Mouse (Mus musculus): ENCODE results near the gene Galnt10.

Galnt10 gene

GRCm38 (mm10) chr11:57635148-57635547 lies 10.1 kb upstream of the Galnt10 start:
- no peak for DNase-seq (ENCODE audit: low read depth in 1 of 2, low spot score in 2 of 2)

DNA sequence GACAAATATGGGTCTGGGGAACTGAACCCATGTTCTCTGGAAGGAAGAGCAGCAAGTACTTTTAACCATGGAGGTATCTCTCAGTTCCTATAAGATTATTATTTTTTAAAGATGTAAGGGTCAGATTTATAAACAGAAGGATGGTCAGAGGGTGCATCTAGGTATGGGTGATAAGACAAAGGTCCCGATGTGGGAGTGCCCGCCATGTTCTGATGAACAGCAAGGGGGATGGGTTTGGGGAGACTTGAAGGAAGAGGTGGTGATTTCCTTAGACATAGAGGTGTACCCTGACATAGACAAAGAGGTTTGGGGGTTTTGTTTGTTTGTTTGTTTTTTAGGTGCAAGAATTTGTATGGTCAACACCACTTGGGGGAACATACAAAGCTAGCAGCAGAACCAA lies 1.6 kb upstream of the Galnt10 start:
- DNase-seq (ENCODE audit: low read depth in 1 of 2, low spot score in 2 of 2), result no peak

GRCm38 (mm10) chr11:57644245-57645017 lies 811 bp upstream of the Galnt10 start:
- DNase-seq (ENCODE audit: low read depth in 1 of 2, low spot score in 2 of 2), result peak; percentile 37 to 45

GRCm38 (mm10) chr11:57645847-57646246 lies 605 bp downstream of the Galnt10 start:
- DNase-seq (ENCODE audit: low read depth in 1 of 2, low spot score in 2 of 2), result no peak

DNA sequence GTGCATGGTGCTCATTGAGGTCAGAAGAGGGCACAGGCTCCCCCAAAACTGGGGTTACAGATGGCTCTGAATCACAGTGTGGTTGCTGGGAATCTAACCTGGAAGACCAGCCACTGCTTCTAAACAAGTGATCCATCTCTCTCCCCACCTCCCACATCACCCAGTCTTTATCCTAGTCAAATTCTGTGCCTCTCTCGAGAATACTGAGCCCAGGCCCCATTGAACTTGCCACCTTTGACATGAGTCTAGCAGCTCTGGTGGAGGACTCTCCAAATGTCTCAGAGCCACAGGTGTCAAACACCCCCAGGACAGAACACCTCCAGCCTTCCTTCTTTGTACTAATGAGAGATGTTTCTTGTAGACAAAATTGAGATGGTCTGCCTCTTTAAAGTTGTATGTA lies 1.2 kb downstream of the Galnt10 start:
- DNase-seq (ENCODE audit: low read depth in 1 of 2, low spot score in 2 of 2), result no peak

DNA sequence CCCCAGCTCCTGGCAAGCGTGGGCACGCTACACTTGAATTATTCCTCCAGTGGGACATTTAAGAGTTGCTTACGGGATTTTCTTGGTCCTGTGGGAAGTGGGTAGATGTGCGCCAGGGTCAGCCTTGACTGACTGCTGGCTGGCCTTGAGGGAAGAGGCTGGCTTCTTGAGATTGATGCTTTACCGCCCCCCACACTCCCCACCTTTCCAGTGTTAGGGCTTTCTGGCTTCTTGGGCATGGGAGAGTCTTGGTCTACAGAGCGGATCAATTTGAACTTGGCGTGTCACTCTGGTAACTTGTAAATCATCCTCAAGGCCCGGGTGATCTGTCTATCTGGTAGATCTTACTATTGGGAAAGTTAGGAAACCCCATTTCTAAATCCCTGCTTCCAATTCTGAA lies 1.7 kb downstream of the Galnt10 start:
- no peak for DNase-seq (ENCODE audit: low read depth in 1 of 2, low spot score in 2 of 2)

DNA sequence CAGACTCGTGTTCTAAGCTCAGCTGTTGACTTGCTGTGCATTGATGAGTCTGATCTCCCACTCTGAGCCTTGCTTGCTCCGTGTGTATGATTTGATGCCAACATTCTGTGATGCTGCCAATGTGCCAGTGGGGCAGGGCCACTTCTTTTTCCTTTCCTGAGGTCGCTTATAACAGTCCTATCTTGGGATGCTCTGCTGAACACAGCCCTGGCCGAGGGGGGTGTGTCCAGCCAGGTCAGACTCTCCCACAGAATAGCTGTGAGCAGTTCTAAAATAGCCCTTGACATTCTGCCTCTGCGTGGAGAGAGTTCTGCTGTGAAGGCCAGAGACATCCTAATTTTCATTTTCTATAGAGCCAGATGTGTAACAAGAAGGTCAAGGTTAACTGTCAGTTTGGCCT lies 2.2 kb downstream of the Galnt10 start:
- no peak for DNase-seq (ENCODE audit: low read depth in 1 of 2, low spot score in 2 of 2)

- no peak for DNase-seq (ENCODE audit: low read depth in 1 of 2, low spot score in 2 of 2)
These were observed 3.1 kb downstream of the Galnt10 start for GRCm38 (mm10) chr11:57648196-57648800.

- DNase-seq (ENCODE audit: low read depth in 1 of 2, low spot score in 2 of 2), result no peak
These were observed 4.0 kb downstream of the Galnt10 start for GRCm38 (mm10) chr11:57649269-57649668.

DNA sequence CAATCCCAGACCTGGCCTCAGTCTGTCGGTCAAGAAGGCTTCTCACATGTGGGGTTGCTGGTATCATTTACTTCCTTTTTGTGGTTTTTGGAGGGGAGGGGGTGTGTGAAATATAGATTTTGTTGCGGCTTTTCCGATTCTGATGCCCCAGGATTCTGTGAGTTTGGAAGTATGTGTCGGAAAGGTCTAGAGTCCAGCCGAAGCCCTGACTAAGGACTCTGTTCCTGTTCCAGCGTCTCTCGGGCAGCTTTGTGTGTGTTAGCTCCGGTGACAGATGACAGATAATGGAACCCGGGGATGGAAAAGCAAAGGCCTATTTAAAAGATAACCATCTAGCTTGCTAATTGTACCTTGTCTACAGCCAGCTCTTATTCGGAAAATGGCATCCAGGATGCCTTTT lies 4.4 kb downstream of the Galnt10 start:
- no peak for DNase-seq (ENCODE audit: low read depth in 1 of 2, low spot score in 2 of 2)

- DNase-seq (ENCODE audit: low read depth in 1 of 2, low spot score in 2 of 2), result no peak
These were observed 5.6 kb downstream of the Galnt10 start for GRCm38 (mm10) chr11:57650867-57651266.

GRCm38 (mm10) chr11:57651281-57651810 lies 6.1 kb downstream of the Galnt10 start:
- DNase-seq (ENCODE audit: low read depth in 1 of 2, low spot score in 2 of 2), result no peak

GRCm38 (mm10) chr11:57652206-57652922 lies 7.1 kb downstream of the Galnt10 start:
- no peak for DNase-seq (ENCODE audit: low read depth in 1 of 2, low spot score in 2 of 2)

DNA sequence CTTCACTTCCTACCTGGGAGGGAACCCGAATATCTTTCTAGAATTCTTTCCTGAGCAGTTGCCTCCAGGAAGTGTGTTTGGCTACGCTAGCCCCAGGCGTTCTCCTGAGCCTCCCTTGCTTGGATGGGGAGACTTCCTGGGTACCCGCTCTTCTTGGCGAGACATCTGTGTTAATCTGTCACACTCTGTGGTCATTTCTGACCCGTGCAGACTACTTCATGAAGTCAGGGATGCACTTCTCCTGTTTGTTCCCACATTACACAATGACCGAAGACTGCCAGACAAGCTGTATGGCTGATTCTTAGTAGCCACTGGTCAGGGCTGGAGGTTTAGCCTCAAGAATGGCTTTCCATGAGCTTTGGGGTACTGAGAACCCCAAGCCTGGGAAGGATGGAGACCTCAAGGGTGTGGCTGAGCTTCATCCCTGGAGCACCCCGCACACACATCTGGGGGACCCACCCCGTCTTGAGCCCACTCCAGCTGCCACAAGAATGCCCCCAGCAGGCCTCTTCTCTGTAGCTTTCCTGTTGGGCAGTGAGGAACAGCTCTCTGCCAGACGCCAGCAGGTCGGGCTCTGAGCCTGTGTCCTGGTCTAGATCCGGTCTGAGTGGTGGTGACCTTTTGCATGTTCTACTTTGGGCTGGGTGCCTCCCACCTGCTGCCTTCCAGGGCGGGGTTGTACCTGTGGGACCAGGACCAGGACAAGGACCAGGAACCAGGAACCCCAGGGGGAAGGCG lies 7.8 kb downstream of the Galnt10 start:
- no peak for DNase-seq (ENCODE audit: low read depth in 1 of 2, low spot score in 2 of 2)

DNA sequence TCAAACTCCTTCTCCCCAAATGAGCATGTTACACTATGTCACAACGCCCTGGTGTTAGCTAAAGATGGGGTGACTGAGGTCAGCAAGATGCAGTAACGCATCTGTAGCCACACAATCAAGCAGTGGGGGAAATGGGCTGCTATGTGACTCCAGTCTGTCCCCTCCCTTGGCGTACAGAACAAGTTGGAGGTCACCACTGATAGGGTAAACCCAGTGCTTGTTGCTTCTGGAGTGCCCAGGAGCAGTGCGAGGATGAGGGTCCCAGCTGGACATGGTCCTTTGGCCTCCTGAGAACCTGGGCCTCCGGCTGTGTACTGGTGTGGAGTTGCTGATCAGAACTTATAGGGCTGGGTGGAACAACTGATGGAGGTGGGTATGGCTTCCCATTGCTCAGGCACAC lies 8.6 kb downstream of the Galnt10 start:
- DNase-seq (ENCODE audit: low read depth in 1 of 2, low spot score in 2 of 2), result no peak

- no peak for DNase-seq (ENCODE audit: low read depth in 1 of 2, low spot score in 2 of 2)
These were observed 9.1 kb downstream of the Galnt10 start for GRCm38 (mm10) chr11:57654386-57654785.

DNA sequence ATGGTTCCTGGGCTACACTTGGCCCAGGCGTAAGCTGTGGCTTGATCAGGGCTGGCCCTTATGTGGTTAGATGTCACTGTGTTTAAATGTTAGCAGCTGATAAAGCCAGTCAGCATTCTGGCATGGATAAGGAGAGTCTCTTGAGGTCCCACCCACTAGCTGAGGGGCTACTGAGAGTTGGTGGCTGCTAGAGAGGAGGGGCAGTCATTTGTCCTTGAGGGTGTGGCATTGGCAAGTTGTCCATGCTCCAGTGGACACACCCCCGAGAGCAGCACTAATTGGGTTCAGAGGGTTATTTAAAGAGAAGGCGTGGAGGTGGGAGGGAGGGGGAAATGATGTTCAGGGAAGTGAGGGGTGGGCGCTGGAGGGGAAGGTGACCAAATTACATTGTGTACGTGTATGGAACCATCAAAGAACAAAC lies 9.7 kb downstream of the Galnt10 start:
- DNase-seq (ENCODE audit: low read depth in 1 of 2, low spot score in 2 of 2), result no peak

- no peak for DNase-seq (ENCODE audit: low read depth in 1 of 2, low spot score in 2 of 2)
These were observed 10.6 kb downstream of the Galnt10 start for GRCm38 (mm10) chr11:57655669-57656325.

DNA sequence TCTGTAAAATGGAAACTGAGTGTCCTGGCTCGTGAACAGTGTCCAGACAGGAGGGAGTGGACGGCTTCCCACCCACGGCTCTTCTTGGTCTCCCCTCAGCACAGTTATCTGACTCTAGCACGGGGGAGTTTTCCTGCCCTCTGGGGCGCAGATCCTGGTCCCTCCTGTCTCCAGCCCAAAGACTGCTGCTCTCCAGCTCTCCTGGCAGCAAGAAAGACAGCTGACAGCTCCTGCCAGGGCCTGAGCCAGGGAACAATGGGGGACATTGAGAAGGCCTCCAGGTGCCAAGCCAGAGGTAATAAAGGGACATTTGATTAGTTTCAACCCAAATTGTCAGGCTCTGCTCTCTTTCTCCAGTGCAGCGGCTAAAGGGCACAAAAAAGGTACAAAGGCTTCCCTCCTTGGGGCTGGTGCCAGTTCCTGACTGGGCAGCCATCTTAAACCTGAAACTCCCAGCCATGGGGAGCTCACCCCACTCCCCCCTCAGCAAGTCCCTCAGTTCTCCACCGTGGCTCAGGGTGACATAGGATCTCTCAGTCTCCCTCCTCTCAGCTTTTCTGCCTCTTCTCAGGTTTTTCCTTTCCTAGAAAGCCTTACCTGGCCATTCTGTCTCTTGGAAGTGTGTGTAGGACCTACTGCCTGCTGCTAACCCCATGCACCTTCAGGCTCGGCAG lies 11.5 kb downstream of the Galnt10 start:
- no peak for DNase-seq (ENCODE audit: low read depth in 1 of 2, low spot score in 2 of 2)

DNA sequence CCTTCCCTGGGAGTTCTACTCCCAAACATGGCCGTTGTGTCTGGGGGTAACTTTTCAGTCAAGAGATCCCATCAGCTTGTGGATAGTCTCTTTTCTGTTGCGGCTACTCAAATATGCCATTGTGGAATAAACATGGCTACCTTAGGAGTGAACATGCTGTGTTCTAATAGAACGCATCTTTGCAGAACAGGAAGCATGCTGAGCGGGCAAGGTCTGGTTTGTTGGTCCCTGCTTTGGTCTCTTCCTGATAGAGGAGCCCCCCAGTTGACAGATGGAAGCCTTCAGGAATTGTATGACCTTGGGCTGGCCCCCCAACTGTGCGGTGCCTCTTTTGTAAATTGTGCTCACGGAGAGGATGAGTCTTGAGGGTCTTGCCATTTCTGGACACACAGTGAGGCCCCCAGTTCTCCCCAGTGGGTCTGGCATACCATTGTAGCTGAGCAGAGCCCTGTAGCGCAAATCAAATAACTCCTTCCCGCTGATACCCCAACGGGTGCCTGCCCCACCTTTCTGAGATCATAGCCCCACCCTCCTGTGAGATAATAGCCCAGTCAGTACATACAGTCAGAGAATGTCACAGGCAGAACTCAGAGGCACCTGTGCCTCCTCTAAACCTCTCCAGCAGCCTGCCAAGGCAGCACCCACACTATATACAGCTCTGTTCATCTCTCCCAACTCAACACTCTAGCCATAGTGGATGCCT lies 12.3 kb downstream of the Galnt10 start:
- no peak for DNase-seq (ENCODE audit: low read depth in 1 of 2, low spot score in 2 of 2)

Measured in monocyte, adult 2 months (primary cell).